Mouse (Mus musculus) megakaryocyte, embryonic 14.5 days (primary cell): ENCODE data around the gene Sepsecs.

Experiments
- FLI1 ChIP-seq: IDR thresholded peaks from 2 replicates; pipeline ENCODE4 v1.6.1; 2012; ENCODE audit warnings: low read length, inconsistent platforms, mixed read lengths
- GATA1 ChIP-seq: IDR thresholded peaks from 3 replicates; pipeline ENCODE4 v1.6.1; 2012; ENCODE audit warnings: mixed read lengths, low read length, inconsistent platforms, borderline replicate concordance

- TF ChIP-seq GATA1 (no peak), FLI1 (no peak)
These were observed 3.8 kb upstream of the Sepsecs start for GRCm38 (mm10) chr5:52673341-52673740.
